Mouse (Mus musculus): ENCODE data around the gene Ifng.

Gene Ifng

DNA sequence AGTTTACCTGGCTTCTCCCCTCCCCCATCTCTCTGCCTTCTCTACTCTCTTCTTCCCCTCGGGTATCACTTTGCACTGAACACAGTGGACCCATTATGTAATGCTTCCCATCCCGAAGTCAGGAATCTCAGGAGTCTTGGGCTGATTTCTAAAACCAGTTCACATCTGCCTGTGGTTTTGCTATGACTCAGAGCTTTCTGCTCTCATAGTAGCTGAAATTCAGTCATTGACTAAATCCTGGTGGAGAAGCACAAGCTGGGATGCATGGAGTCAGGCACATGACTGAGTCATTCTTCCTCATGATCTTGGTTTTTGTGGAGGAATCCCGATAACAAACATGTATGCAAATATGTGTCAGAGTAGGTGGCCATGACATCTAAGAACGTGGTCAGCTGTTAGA lies 38.4 kb downstream of the Ifng start:
- in situ Hi-C loops (cut with MboI; ENCODE audit: unreplicated experiment in 2 of 2), result no loop called here

DNA sequence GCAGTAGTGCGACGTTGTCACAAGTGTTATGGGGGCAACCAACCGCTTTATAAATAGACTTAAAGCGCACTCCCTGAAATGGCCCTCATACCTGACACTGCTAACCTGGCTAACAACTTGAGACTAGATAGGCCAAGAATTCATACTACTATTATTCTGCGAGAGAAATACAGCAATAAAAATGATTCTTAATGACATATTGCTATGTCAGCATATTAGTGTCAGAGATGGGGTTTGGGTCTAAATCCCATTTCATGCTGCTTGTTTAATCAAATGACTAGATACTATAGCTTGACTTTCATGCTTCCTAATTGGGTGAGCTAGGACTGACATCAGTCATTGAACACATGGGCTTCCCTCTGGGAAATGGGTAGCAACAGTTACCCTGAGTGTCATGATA lies 39.3 kb downstream of the Ifng start:
- in situ Hi-C loops (cut with MboI; ENCODE audit: unreplicated experiment in 2 of 2), result no loop called here

DNA sequence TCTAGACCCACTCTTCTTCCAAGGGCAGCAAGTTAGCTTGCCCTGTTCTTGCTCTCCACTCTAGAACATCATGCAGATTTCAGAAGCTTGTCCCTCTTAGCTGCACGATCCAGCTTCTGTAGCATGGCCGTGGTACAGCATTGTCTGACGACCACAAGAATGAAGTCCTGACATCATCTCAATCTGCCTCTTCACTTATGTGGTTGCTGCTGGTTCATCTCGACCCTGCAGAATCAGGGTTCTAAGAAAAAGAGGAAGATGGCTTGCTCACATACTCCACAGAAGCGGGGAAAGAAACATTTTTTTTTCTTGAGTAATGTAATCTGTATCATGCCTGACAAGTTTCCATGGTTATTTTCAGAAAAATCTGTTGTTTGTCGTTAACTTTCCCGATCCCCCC lies 39.9 kb downstream of the Ifng start:
- in situ Hi-C loops (cut with MboI; ENCODE audit: unreplicated experiment in 2 of 2), result no loop called here

DNA sequence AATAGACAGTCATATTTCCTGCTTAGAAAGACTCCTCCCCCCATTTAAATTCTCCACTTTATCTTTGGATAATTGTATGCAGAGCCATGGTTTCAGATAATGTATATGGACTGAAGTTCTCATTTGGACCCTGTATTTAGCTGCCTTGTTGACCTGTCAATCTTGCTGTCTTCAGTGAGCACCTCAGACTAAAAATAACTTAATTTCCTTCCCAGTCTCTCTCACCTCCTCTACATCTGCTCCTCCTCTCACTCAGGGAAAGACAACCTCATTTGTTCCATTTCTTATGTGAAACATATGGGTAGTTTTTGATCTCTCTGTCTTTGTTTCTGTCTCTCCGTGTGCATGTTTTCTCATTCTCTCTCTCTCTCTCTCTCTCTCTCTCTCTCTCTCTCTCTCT lies 53.3 kb downstream of the Ifng start:
- in situ Hi-C loops (cut with MboI; ENCODE audit: unreplicated experiment in 2 of 2), result no loop called here

DNA sequence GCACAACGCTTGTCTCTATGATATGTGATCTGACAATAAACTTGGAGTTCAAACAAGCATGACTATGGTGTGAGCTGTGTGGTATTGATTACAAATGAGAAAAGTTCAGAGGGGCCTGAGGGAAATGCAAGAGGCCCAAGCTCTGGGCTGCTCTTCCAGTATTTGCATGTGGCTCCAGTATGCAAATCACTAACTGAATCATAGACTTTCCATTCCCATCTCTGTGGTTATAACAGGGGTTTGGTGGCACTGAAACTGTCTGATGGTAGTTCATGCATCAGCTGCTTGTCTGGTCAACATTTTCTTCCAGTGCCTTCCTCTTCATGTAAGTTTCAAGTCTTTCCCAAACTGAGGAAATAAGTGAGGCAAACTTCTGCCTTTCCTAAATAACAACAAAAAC lies 54.5 kb downstream of the Ifng start:
- in situ Hi-C loops (cut with MboI; ENCODE audit: unreplicated experiment in 2 of 2), result no loop called here

Measured in v-Abl transformed pro-B cells (cell line).